Mouse (Mus musculus) kidney, adult 9 months (tissue): Measurements from ENCODE around the gene Gm340.

Source experiments
- DNase-seq: peaks from one replicate; pipeline ENCODE4 v3.0.0; 2022

Gm340 gene

GRCm38 (mm10) chr19:41581706-41582420, at the start of gene Gm340:
Gm340 (plus strand) TSS chr19:41582370.
- DNase-seq = no peak

GRCm38 (mm10) chr19:41534021-41534420, 48.1 kb upstream of the Gm340 start:
- DNase-seq = no peak

DNA sequence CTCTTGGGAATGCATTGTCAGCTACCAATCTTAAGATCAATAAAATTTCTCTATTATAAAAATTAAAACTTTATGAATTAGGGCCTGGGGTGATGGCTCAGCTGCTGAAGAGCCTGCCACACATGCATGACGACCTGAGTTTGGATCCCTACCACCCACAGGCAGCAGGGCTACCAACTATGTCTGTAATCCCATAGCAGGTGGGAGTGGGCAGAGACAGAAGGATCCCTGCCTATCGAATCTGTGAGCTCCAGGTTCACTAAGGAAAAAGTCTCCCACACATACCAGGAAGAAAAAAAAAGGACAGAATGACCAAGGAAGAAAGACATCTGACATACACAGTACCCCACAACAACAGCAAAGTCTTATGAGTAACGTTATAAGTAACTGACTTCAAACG, 25.2 kb upstream of the Gm340 start:
- no peak for DNase-seq

DNA sequence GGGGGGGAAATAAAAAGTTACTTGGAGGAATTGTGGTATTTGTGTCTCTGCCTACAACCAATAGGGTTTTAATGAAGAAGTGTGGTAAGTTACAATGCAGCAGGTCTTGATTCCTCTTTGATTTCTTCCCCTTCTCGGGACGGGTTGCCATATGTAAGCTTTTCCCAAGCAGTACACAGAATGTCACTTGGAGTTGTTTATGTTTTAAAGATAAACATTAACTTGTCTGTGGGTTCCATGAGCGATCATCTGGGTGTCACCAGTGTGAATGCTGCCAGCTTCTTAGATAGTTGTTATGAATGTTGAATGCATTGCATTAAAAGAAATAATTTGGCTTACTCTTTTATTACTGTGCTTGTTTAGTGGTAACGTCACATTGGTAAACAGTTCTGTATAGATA, 24.7 kb upstream of the Gm340 start:
- DNase-seq = no peak

- DNase-seq = no peak
Measured at GRCm38 (mm10) chr19:41558891-41559486, 23.2 kb upstream of the Gm340 start.

- peak; percentile 50 for DNase-seq
Measured at GRCm38 (mm10) chr19:41560856-41561255, 21.3 kb upstream of the Gm340 start.

DNA sequence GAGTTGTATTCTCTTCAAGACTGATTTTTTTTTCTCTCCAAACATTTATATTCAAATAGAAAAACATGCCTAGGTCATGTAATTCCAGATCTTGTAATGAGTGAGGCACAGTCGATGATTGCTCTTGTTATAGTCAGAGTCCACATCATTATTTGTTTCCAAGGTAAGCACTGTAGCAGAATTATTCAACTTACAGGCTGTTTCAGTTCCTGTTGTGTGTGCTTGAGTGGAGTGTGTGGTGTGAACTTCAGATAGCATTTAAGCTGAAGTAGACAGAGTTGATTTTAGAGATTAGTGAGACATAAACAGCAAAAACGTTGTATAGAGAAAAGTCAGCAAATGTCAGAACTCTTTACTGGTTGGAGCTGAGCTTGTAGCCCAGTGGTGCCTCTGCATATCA, 13.4 kb upstream of the Gm340 start:
- no peak for DNase-seq

DNA sequence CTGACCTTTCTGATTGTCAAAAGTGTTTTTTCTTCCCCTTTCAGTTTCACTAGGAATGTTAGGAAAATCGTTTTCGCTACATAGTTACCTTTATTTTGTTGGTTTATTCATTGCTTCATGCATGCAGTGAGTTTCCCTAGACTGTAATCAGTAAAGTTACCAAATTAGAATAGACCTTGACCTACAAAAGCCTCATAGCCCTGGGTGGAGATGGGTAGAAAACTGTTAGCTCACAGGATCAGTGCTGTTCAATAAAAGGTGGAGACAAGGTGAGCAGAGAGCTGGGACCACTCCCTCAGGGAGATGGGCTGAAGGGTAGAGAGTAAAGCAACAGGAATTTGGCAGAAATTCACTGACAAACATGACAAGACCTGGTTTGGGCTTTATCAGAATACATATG, 8.5 kb upstream of the Gm340 start:
- no peak for DNase-seq

- peak; percentile 17 for DNase-seq
Measured at GRCm38 (mm10) chr19:41577576-41577975, 4.6 kb upstream of the Gm340 start.

- DNase-seq = peak; percentile 65
Measured at GRCm38 (mm10) chr19:41579311-41579920, 2.8 kb upstream of the Gm340 start.

GRCm38 (mm10) chr19:41582918-41583514, 846 bp downstream of the Gm340 start:
- no peak for DNase-seq

DNA sequence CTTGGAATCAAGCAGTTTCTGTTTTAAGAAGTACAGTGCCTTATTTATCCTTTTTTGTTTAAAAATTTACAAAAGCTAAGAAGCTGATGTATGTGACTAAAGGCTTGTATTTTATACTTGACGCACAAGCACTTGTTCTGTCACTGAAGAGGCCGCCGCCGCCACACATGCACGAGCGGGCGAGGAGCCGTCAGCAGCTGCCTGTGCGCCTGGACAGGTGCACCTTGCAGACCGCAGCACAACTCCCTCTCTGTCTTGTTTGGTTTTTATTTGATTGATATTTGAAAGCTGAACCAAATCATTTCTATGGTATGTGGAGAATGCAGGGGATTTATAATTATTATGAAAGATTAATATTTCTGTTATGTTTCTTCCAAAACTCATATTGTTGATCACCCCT, 4.6 kb downstream of the Gm340 start:
- no peak for DNase-seq

DNA sequence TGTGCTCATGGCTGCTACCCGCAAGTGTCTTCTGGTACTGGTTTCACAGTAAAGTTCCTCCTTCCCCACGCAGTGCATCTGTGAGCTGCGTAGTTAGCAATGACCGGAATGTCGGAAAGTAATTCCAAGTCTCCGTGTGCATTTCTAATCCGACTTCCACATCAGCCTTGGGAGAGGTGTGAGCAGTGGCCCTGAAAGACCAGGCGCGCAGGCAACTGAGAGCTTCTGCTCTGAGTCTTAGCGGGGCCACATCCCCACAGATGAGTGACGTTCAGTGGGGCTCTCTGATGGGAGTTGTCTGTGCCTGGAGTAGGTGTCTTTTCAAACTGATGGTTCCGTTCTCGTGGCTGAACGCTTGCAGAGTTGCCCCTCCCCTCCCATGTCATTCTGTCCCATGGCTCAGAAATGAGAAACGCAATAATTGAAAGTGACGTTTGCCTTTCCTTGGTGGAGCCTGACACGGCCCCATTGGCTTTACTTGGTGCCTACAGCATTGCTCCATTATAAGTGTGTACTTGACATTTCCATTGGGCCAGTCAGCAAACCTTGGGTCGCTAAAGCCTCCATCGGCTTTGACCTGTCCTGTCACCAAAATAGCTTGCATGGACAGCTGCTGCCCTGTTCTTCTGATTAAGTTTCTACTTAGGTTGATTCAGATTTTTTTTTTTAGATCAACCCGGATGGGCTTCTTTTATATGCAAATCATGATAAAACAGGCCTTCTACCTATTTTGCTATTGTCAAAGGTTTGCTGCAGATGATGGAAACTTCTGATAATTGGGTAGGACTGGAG, 5.5 kb downstream of the Gm340 start:
- no peak for DNase-seq

DNA sequence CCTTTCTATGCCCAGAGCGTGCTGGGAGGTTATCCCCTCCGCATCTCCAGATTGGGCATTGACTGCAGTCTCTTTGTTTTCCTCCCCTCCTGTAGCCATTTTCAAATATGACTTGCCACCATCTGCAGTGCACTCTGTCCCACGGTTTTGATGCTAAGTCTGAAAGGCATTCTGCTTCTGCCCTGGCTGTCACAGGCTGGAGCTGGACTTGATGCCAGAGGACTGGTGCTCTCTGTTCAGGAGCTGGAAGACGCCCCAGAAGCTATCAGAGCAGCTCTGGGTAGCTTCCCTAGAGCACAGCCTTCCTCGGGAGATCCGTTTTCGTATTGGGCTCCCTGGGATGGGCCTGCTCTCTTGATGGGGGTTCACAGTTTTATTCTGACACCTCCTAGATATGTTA, 6.9 kb downstream of the Gm340 start:
- no peak for DNase-seq

GRCm38 (mm10) chr19:41589681-41590080, 7.5 kb downstream of the Gm340 start:
- DNase-seq = no peak

- DNase-seq = no peak
Measured at GRCm38 (mm10) chr19:41591808-41592207, 9.6 kb downstream of the Gm340 start.

DNA sequence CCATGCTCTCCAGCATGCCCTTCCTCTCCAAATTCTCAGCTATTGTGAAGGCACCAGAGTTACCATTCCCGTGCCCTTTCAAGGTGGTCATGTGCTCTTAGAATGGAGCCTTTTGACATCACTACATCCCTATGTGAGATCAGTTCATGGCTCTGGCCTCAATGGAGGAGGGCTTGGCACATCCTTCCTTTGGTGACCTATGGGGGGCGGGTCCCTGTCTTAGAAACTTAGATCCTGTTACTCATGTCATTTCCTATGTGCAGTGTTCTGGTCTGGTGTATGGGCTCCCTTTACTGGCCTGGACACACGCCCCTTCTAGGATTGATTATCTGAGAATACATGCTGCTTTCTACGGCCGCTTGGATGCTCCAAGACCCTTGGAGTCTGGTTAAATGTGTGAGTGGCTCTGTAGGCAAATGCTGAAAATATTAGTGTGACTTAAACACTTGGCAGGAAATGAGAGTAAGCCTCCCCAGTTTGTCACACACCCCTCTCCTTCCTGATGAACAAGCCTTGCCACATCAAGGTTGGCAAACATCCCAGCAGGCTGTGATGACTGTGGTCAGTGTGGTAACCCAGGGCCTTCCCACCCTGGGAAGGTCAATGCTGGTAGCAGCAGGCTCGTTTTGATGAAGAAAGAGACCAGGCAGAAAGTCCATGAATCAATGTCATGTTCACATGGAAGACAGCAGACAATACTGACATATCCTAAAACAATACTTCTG, 15.2 kb downstream of the Gm340 start:
- no peak for DNase-seq

DNA sequence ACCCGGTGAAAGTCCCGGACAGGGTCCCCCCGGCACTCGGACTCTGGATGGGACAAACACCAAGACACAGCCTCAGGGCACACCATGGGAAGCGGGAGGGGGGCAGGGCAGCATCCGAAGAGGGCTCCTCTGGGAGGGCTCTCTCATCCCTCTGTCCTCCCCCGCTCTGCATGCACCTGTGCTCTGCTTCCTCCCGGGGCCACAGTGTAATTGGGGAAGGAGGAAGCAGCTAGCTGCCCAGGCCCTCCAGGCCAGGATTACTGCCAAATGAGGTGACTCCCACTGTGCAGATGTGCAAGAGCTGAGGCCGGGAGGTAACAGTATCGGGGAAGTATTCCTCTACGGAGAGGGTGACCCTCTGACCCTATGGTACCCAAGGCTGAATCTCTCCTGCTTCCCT, 18.5 kb downstream of the Gm340 start:
- DNase-seq = no peak

GRCm38 (mm10) chr19:41606208-41606987, 24.2 kb downstream of the Gm340 start:
- DNase-seq = no peak

DNA sequence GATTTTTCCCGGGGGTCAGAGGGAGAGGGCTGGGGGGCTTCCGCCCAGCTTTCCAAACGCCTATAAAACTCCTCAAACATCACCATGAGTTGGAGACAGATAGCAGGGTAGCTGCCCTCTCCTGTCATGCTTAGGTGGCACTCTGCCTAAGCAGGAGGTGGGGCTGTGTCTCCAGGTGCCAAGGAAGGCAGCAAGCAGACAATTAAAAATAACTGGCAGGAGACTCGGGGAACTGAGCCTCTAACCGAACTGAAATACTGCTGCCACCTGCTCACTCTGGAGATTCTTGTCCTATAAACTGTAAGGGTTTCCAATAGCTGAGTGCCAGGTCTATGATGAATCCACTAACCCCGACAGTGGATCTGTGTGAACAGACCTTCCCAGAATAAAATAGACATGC, 29.5 kb downstream of the Gm340 start:
- DNase-seq = no peak

GRCm38 (mm10) chr19:41613325-41614087, 31.3 kb downstream of the Gm340 start:
- no peak for DNase-seq
